Mouse (Mus musculus): ENCODE measurements at regions not wholly inside any gene's neighbourhood (a gene's known extent, or its start where the extent isn't known, plus 50 kb on each side); places are given as distances from the start of the nearest gene placed in this dataset.

- no peak overlapping the region for H3K9ac ChIP-seq
- no peak for ATAC-seq
- TF ChIP-seq CTCF (IDR thresholded peaks at IDR 0.05; ENCODE audit: low read depth): no peak
- no peaks in the 10 kb centered on the region for H3K36me3 ChIP-seq (ENCODE audit: insufficient read depth)
- no peaks in the 10 kb centered on the region for H3K27me3 ChIP-seq (ENCODE audit: insufficient read depth, low read length)
- 100% methylated on average over 1 of the region's 1 CpGs for WGBS
- no peak overlapping the region for H3K4me2 ChIP-seq (ENCODE audit: low read depth)
- no peaks in the 10 kb centered on the region for H3K4me1 ChIP-seq (ENCODE audit: insufficient read depth)
- no peak overlapping the region for H3K27ac ChIP-seq (ENCODE audit: low read depth, low read length)
- DNase-seq: no peak
- no peaks in the 10 kb centered on the region for H3K9me3 ChIP-seq (ENCODE audit: low read length)
- H3K4me3 ChIP-seq (ENCODE audit: low read depth, low read length): no peak overlapping the region
Observed at GRCm38 (mm10) chr16:55663946-55664345, 174.8 kb downstream of the Nfkbiz start.

GRCm38 (mm10) chr16:55636667-55637450 is 201.8 kb downstream of the Nfkbiz start:
- DNase-seq (no peak), ATAC-seq (no peak)
- Histone ChIP-seq H3K4me3 (ENCODE audit: low read depth, low read length) (no peak overlapping the region), H3K27ac (ENCODE audit: low read depth, low read length) (no peak overlapping the region), H3K9me3 (ENCODE audit: low read length) (no peaks in the 10 kb centered on the region), H3K4me2 (ENCODE audit: low read depth) (no peak overlapping the region), H3K9ac (no peak overlapping the region), H3K27me3 (ENCODE audit: insufficient read depth, low read length) (no peaks in the 10 kb centered on the region), H3K36me3 (ENCODE audit: insufficient read depth) (no peaks in the 10 kb centered on the region), H3K4me1 (ENCODE audit: insufficient read depth) (no peaks in the 10 kb centered on the region)
- WGBS: 61% methylated on average over 3 of the region's 3 CpGs
- no peak for TF ChIP-seq CTCF (IDR thresholded peaks at IDR 0.05; ENCODE audit: low read depth)

- H3K27me3 ChIP-seq (ENCODE audit: insufficient read depth, low read length): no peaks in the 10 kb centered on the region
- no peak overlapping the region for H3K27ac ChIP-seq (ENCODE audit: low read depth, low read length)
- no peak for DNase-seq
- no peak overlapping the region for H3K4me3 ChIP-seq (ENCODE audit: low read depth, low read length)
- 93% methylated on average over 4 of the region's 4 CpGs for WGBS
- H3K4me2 ChIP-seq (ENCODE audit: low read depth): no peak overlapping the region
- no peak for TF ChIP-seq CTCF (IDR thresholded peaks at IDR 0.05; ENCODE audit: low read depth)
- no peak overlapping the region for H3K9ac ChIP-seq
- no peaks in the 10 kb centered on the region for H3K36me3 ChIP-seq (ENCODE audit: insufficient read depth)
- no peaks in the 10 kb centered on the region for H3K4me1 ChIP-seq (ENCODE audit: insufficient read depth)
- ATAC-seq: no peak
- no peaks in the 10 kb centered on the region for H3K9me3 ChIP-seq (ENCODE audit: low read length)
Observed at GRCm38 (mm10) chr16:55636224-55636623, 202.5 kb downstream of the Nfkbiz start.

GRCm38 (mm10) chr16:55634691-55635090 is 204.0 kb downstream of the Nfkbiz start:
- no peak overlapping the region for H3K9ac ChIP-seq
- no peak overlapping the region for H3K4me2 ChIP-seq (ENCODE audit: low read depth)
- no peaks in the 10 kb centered on the region for H3K27me3 ChIP-seq (ENCODE audit: insufficient read depth, low read length)
- no peaks in the 10 kb centered on the region for H3K4me1 ChIP-seq (ENCODE audit: insufficient read depth)
- TF ChIP-seq CTCF (IDR thresholded peaks at IDR 0.05; ENCODE audit: low read depth): no peak
- WGBS: 75% methylated on average over 1 of the region's 1 CpGs
- ATAC-seq (no peak), DNase-seq (no peak)
- H3K4me3 ChIP-seq (ENCODE audit: low read depth, low read length): no peak overlapping the region
- H3K27ac ChIP-seq (ENCODE audit: low read depth, low read length): no peak overlapping the region
- no peaks in the 10 kb centered on the region for H3K9me3 ChIP-seq (ENCODE audit: low read length)
- no peaks in the 10 kb centered on the region for H3K36me3 ChIP-seq (ENCODE audit: insufficient read depth)

- DNase-seq: no peak
- H3K27me3 ChIP-seq (ENCODE audit: insufficient read depth, low read length): no peaks in the 10 kb centered on the region
- no peaks in the 10 kb centered on the region for H3K9me3 ChIP-seq (ENCODE audit: low read length)
- WGBS: 89% methylated on average over 3 of the region's 3 CpGs
- no peak overlapping the region for H3K9ac ChIP-seq
- no peak overlapping the region for H3K4me3 ChIP-seq (ENCODE audit: low read depth, low read length)
- no peaks in the 10 kb centered on the region for H3K36me3 ChIP-seq (ENCODE audit: insufficient read depth)
- TF ChIP-seq CTCF (IDR thresholded peaks at IDR 0.05; ENCODE audit: low read depth): no peak
- no peak for ATAC-seq
- no peaks in the 10 kb centered on the region for H3K4me1 ChIP-seq (ENCODE audit: insufficient read depth)
- no peak overlapping the region for H3K4me2 ChIP-seq (ENCODE audit: low read depth)
- no peak overlapping the region for H3K27ac ChIP-seq (ENCODE audit: low read depth, low read length)
Observed at GRCm38 (mm10) chr16:55632220-55632619, 206.5 kb downstream of the Nfkbiz start.

- H3K27me3 ChIP-seq (ENCODE audit: insufficient read depth, low read length): no peaks in the 10 kb centered on the region
- ATAC-seq: no peak
- 72% methylated on average over 2 of the region's 2 CpGs for WGBS
- H3K27ac ChIP-seq (ENCODE audit: low read depth, low read length): no peak overlapping the region
- no peak for DNase-seq
- no peak overlapping the region for H3K9ac ChIP-seq
- no peaks in the 10 kb centered on the region for H3K4me1 ChIP-seq (ENCODE audit: insufficient read depth)
- H3K4me3 ChIP-seq (ENCODE audit: low read depth, low read length): no peak overlapping the region
- no peaks in the 10 kb centered on the region for H3K36me3 ChIP-seq (ENCODE audit: insufficient read depth)
- H3K9me3 ChIP-seq (ENCODE audit: low read length): no peaks in the 10 kb centered on the region
- H3K4me2 ChIP-seq (ENCODE audit: low read depth): no peak overlapping the region
- TF ChIP-seq CTCF (IDR thresholded peaks at IDR 0.05; ENCODE audit: low read depth): no peak
Observed at GRCm38 (mm10) chr16:55631637-55632036, 207.1 kb downstream of the Nfkbiz start.

GRCm38 (mm10) chr16:55631048-55631447 is 207.7 kb downstream of the Nfkbiz start:
- H3K9ac ChIP-seq: no peak overlapping the region
- H3K27ac ChIP-seq (ENCODE audit: low read depth, low read length): no peak overlapping the region
- H3K9me3 ChIP-seq (ENCODE audit: low read length): peaks cover 6% of the 10 kb centered on the region; the same call in 1 of the 2 replicates
- DNase-seq (no peak), ATAC-seq (no peak)
- H3K4me2 ChIP-seq (ENCODE audit: low read depth): no peak overlapping the region
- H3K36me3 ChIP-seq (ENCODE audit: insufficient read depth): no peaks in the 10 kb centered on the region
- no peak overlapping the region for H3K4me3 ChIP-seq (ENCODE audit: low read depth, low read length)
- WGBS: 74% methylated on average over 2 of the region's 2 CpGs
- TF ChIP-seq CTCF (IDR thresholded peaks at IDR 0.05; ENCODE audit: low read depth): no peak
- H3K4me1 ChIP-seq (ENCODE audit: insufficient read depth): no peaks in the 10 kb centered on the region
- no peaks in the 10 kb centered on the region for H3K27me3 ChIP-seq (ENCODE audit: insufficient read depth, low read length)
